Mouse (Mus musculus) embryonic facial prominence, embryonic 14.5 days (tissue): ENCODE measurements around the gene Snx6. TPM values are rescaled to one million over a fixed set of nuclear protein-coding genes. Genes with fewer than 3 reads are reported as not detected.

Experiments used
- ATAC-seq: fragments of 200-750 bp; cut with Nextera tagmentation; 2 replicates; pipeline ENCODE4 v1.8.0; 2017; ENCODE audit warnings: low read depth, moderate number of reproducible peaks, moderate TSS enrichment
- DNase-seq: peaks from one replicate; pipeline ENCODE4 v3.0.0-alpha.2; 2015; ENCODE audit warnings: low spot score
- H3K27ac ChIP-seq: fragments of 300-500 bp; sonication (generic); replicated peaks from 2 replicates; pipeline ENCODE4 v1.5.1; 2014; ENCODE audit warnings: low read depth, mild to moderate bottlenecking, low read length, moderate library complexity
- H3K27me3 ChIP-seq: fragments of 300-500 bp; sonication (generic); replicated peaks from 2 replicates; pipeline ENCODE4 v1.6.1; 2014; ENCODE audit warnings: low read length; ENCODE audit not compliant: control insufficient read depth, insufficient read depth
- H3K36me3 ChIP-seq: fragments of 300-500 bp; sonication (generic); 2 replicates; pipeline ENCODE4 v1.6.1; 2014; ENCODE audit warnings: low read length, mixed read lengths; ENCODE audit not compliant: control insufficient read depth, insufficient read depth
- H3K4me1 ChIP-seq: fragments of 300-500 bp; sonication (generic); 2 replicates; pipeline ENCODE4 v1.6.1; 2014; ENCODE audit warnings: antibody characterized with exemption, low read length; ENCODE audit not compliant: control insufficient read depth, insufficient read depth
- H3K4me2 ChIP-seq: fragments of 300-500 bp; sonication (generic); 2 replicates; pipeline ENCODE4 v1.6.1; 2014; ENCODE audit warnings: low read depth, mild to moderate bottlenecking, low read length, moderate library complexity, mixed read lengths
- H3K4me3 ChIP-seq: fragments of 300-500 bp; sonication (generic); 2 replicates; pipeline ENCODE4 v1.5.1; 2014; ENCODE audit warnings: low read depth, mild to moderate bottlenecking, low read length
- H3K9ac ChIP-seq: fragments of 300-500 bp; sonication (generic); 2 replicates; pipeline ENCODE4 v1.6.1; 2014; ENCODE audit warnings: low read depth, mild to moderate bottlenecking, low read length, moderate library complexity, mixed read lengths
- H3K9me3 ChIP-seq: fragments of 300-500 bp; sonication (generic); 2 replicates; pipeline ENCODE4 v1.6.1; 2016; ENCODE audit warnings: low read length; ENCODE audit not compliant: control insufficient read depth
- WGBS: fragments of 180-500 bp; shearing (Covaris S2); extraction: QIAGEN DNeasy Blood & Tissue Kit; methylation state at CpG from one replicate; pipeline ENCODE4 v1.1.7; 2014; 5-methylcytosine and 5-hydroxymethylcytosine counted together
- polyA plus RNA-seq: library from polyadenylated mRNA; unstranded; fragments of >200 nt; fragmentation: Nextera tagmentation; extraction: Ambion mirVana; gene quantifications from 2 replicates; pipeline ENCODE4 v1.2.1, GENCODE M21; 2014

Gene Snx6
- 171 and 183 TPM in 2 replicates for polyA plus RNA-seq

DNA sequence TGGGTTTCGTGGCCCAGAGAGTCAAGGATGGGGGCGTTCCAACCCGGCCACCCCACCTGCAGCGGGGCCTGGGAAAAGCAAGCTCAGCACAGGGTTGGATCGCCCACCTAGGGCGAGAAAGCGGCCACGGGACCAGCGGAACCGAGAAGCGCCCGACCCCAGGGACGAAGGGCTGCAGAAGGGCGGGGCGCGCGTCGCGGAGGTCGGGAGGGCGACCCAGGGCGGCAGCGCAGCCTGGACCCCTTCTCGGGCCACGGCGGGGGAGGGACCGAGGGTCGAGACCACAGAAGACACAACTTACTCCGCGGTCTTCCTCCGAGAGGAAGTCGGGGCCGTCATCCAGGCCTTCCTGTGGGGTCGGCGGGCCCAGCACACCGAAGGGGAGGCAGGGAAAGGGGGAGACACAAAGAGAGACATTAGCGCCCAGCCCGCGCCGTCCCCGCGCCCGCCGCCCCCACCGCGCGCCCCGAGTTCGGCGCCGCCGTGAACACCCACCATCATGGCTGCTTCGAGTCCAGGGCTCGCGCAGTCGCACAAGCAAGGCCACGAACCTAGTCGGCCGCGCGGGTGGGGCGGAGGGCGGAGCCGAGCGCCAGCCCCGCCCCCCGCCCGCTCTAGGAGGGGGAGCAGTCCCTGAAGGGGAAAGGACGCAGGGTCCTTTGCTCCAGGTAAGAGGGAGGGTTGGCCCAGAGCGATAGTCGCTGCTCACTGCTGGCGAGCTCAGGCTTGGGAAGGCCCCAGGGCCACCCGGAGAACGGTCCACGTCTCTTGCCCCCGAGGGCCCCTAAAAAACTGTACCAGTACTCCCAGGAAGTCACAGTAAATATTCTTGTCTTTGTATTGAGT is at the start of gene Snx6:
TSS of gene Snx6 (minus strand) at position 551 of the 846 bp plus-strand sequence.
- peak within 1 kb of the TSS; percentile 98 for H3K9ac ChIP-seq
- H3K27me3 ChIP-seq, result no peaks in the 10 kb centered on the region
- ATAC-seq, result peak; percentile 97
- 0 out of 2 replicates have a peak, but pooled peaks cover 11% of the 10 kb centered on the region for H3K36me3 ChIP-seq
- no peaks in the 10 kb centered on the region for H3K9me3 ChIP-seq
- peaks cover 10% of the 10 kb centered on the region for H3K4me1 ChIP-seq
- WGBS, result 1% methylated on average over 30 of the region's 76 CpGs
- peak within 1 kb of the TSS; percentile 61 for H3K4me2 ChIP-seq
- peak; percentile 94 for DNase-seq
- peak within 1 kb of the TSS; percentile 98 for H3K4me3 ChIP-seq
- H3K27ac ChIP-seq, result peak within 1 kb of the TSS; percentile 84

DNA sequence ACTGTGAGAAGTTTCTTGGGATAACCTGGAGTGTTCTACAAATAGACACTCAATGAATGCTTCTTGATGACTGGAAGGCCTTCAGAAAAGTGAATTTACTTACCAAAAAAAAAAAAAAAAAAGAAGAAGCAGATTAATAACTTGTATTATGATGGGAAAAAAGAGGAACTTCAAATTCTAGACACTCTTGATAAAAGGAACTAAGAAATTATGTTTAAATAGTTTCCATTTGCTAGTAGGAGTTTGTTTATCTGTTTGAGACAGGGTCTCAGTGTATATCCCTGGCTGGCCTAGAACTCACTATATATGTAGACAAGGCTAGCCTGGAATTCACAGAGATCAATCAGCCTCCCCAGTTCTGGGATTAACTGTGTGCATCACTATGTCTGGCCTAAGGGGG is 48.9 kb upstream of the Snx6 start:
- no peaks in the 10 kb centered on the region for H3K27me3 ChIP-seq
- H3K27ac ChIP-seq, result no peak overlapping the region
- no peaks in the 10 kb centered on the region for H3K4me1 ChIP-seq
- H3K4me3 ChIP-seq, result no peak overlapping the region
- DNase-seq, result no peak
- no peak overlapping the region for H3K4me2 ChIP-seq
- no peaks in the 10 kb centered on the region for H3K36me3 ChIP-seq
- no peak for ATAC-seq
- no peaks in the 10 kb centered on the region for H3K9me3 ChIP-seq
- no peak overlapping the region for H3K9ac ChIP-seq

DNA sequence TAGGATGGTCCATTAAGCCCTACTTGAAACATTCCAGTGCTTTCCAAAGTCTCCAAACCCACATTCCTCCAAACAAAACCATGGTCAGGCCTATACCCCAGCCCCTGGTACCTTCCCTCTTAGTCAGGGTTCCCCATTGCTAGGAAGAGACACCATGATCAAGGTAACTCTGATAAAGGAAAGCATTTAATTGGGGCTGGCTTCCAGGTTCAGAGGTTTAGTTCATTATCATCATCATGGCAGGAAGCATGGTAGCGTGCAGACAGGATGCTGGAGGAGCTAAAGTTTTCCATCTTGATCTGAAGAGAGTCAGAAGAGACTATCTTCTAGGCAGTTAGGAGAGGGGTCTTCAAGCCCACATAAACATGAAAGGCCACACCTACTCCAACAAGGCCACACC is 46.1 kb upstream of the Snx6 start:
- H3K27ac ChIP-seq, result no peak overlapping the region
- DNase-seq, result no peak
- WGBS, result 88% methylated on average over 1 of the region's 1 CpGs
- no peak overlapping the region for H3K4me3 ChIP-seq
- no peak overlapping the region for H3K9ac ChIP-seq
- no peaks in the 10 kb centered on the region for H3K27me3 ChIP-seq
- no peaks in the 10 kb centered on the region for H3K36me3 ChIP-seq
- no peaks in the 10 kb centered on the region for H3K9me3 ChIP-seq
- ATAC-seq, result no peak
- no peaks in the 10 kb centered on the region for H3K4me1 ChIP-seq
- H3K4me2 ChIP-seq, result no peak overlapping the region

DNA sequence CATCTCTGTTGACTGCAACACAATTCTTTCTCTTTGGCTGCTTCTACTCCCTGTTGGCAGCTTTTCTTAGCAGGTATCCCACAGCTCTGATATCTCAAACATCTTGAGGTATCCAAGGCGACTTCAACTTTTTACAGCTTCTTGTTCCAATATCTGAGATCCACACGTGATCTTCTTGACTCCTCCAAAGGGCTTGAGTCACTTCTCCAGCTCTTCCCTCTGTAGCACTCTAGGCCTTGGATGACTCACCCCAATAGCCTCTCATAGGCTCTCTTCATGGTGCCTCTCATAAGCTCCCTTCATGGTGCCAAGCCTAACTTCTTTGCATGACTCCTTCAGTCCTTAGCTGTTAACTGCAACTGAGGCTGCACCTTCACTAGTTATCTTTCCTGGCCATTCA is 44.3 kb upstream of the Snx6 start:
- Histone ChIP-seq H3K4me3 (no peak overlapping the region), H3K4me1 (peaks cover under 1% of the 10 kb centered on the region; the same call in 1 of the 2 replicates), H3K4me2 (no peak overlapping the region), H3K27ac (no peak overlapping the region), H3K9me3 (no peaks in the 10 kb centered on the region), H3K27me3 (no peaks in the 10 kb centered on the region), H3K36me3 (no peaks in the 10 kb centered on the region), H3K9ac (no peak overlapping the region)
- no peak for ATAC-seq
- WGBS, result 83% methylated on average over 2 of the region's 2 CpGs
- DNase-seq, result no peak

DNA sequence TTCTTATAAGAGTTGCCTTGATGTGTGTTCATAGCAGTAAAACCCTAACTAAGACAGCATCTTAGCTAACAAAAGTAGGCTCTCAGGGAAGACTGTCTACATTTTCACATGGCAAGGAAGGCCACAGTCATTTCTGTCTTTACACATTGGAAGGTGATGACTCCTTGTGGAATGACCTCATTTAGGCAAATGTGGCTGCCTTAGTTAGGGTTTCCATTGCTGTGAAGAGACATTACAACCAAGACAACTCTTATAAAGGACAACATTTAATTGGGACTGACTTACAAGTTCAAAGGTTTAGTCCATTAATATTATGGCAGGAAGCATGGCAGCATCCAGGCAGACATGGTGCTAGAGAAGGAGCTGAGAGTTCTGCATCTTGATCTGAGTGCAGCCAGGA is 43.4 kb upstream of the Snx6 start:
- no peak overlapping the region for H3K9ac ChIP-seq
- no peaks in the 10 kb centered on the region for H3K9me3 ChIP-seq
- H3K27ac ChIP-seq, result no peak overlapping the region
- no peaks in the 10 kb centered on the region for H3K36me3 ChIP-seq
- DNase-seq, result no peak
- ATAC-seq, result no peak
- no peaks in the 10 kb centered on the region for H3K27me3 ChIP-seq
- no peak overlapping the region for H3K4me3 ChIP-seq
- H3K4me1 ChIP-seq, result peaks cover 3% of the 10 kb centered on the region; the same call in 1 of the 2 replicates
- no peak overlapping the region for H3K4me2 ChIP-seq

DNA sequence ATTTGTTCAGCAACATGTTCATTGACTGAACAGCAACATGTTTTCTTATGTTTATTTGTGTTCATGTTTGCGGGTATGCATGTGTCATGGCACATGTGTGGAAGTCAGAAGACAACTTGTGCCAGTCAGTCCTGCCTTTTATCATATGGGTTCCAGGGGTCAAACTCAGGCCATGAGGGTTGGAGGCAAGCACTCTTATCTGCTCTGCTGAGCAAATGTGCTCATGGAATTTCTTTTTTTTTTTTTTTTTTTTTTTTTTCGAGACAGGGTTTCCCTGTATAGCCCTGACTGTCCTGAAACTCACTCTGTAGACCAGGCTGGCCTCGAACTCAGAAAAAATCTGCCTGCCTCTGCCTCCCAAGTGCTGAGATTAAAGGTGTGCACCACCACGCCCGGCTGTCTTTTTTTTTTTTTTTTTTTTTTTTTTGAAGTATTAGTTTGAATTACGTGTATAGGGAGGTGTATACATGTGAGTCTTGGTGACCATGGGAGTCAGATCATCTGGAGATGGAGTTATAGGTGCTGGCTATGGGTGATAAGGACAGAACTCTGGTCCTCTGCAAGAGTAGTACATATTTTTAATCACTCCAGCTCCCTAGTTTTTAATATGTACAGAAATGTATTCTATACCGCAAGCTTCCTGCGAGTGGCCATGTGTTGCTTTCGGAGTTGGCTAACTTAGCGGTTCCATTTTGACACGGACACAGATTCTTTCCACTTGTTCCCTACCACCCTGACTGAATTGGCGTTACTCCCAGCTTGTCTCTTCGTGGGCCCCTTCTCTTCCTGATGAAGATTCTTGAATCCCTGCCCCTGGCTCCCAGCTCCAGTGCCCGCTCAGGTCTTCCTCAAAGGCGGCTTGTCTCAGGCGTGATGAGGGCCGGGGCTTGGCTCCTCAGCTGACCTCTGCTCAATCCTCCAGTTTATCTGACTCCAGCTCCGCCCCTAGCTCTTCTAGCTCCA is 40.4 kb upstream of the Snx6 start:
- ATAC-seq, result no peak
- Histone ChIP-seq H3K4me2 (no peak overlapping the region), H3K27me3 (no peaks in the 10 kb centered on the region), H3K27ac (peak overlapping the region; percentile 72; the same call in 1 of the 2 replicates), H3K36me3 (no peaks in the 10 kb centered on the region), H3K9me3 (no peaks in the 10 kb centered on the region), H3K4me1 (peaks cover 3% of the 10 kb centered on the region; the same call in 1 of the 2 replicates), H3K4me3 (no peak overlapping the region), H3K9ac (peak overlapping the region; percentile 45; the same call in 1 of the 2 replicates)
- peak; percentile 54 for DNase-seq
- WGBS, result 72% methylated on average over 17 of the region's 18 CpGs

DNA sequence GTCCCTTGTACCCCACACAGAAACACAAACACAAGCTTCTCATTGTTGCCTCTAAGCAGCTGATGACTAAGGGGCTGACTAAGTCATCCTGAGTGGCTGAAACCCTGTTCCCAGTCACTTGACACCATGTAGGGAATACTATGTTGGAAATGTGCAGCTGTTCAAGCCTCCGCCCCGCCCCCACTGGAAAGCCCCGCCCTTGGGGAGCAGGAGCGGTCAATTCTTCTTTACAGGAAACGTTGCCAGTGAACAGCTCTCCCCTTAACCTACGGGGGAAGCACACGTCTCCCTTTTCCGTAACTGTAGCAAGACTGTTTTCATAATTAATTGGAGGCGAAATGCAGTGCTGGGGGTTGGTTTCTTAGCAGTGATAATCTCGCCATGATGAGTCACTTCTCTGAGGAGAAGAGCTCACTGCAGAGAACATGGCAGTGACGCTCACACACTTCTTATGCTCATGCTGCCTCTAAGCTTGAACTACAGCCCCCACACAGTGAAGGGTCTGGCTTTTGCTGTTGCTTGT is 39.5 kb upstream of the Snx6 start:
- Histone ChIP-seq H3K27me3 (no peaks in the 10 kb centered on the region), H3K27ac (peak overlapping the region; percentile 72), H3K4me1 (peaks cover 3% of the 10 kb centered on the region; the same call in 1 of the 2 replicates), H3K36me3 (no peaks in the 10 kb centered on the region), H3K4me2 (peak overlapping the region; percentile 53), H3K4me3 (peak overlapping the region; percentile 36), H3K9ac (peak overlapping the region; percentile 45), H3K9me3 (no peaks in the 10 kb centered on the region)
- peak; percentile 93 for DNase-seq
- WGBS, result 1% methylated on average over 11 of the region's 11 CpGs
- peak; percentile 87 for ATAC-seq

DNA sequence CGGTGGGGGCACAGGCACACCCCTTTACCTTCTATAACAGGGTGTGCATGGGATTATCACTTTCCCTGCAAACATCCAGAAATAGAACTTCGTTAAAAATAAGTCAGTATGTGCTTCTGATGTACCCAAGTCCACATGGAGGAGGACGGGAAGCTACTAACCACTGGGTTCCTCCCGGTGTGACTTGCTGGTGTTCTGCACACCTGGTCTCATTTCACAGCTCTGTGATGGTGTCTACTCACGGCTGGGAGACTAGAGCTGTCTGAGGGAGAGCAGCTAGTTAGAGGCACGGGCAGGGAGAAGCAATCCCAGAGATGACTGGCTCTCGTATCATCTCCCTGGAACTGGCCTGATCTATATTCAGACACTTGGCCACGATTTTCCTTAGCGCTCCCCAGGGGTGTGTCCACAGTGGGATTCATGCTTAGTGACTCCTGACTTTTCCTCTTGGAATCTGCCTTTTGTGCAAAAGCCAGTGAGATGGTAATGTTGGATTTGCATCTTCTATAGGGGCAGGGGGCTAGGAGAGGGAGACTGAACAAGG is 38.4 kb upstream of the Snx6 start:
- no peak for ATAC-seq
- WGBS, result 66% methylated on average over 9 of the region's 9 CpGs
- H3K4me2 ChIP-seq, result no peak overlapping the region
- H3K9ac ChIP-seq, result no peak overlapping the region
- H3K27ac ChIP-seq, result 0 out of 2 replicates have a peak overlapping the region, but pooled peaks have one; percentile 28
- H3K36me3 ChIP-seq, result no peaks in the 10 kb centered on the region
- H3K9me3 ChIP-seq, result no peaks in the 10 kb centered on the region
- no peak overlapping the region for H3K4me3 ChIP-seq
- DNase-seq, result no peak
- peaks cover 3% of the 10 kb centered on the region; the same call in 1 of the 2 replicates for H3K4me1 ChIP-seq
- no peaks in the 10 kb centered on the region for H3K27me3 ChIP-seq
